Mouse (Mus musculus) limb, embryonic 10.5 days (tissue): ENCODE measurements around the gene Abhd17a. TPM values are rescaled to one million over a fixed set of nuclear protein-coding genes. Genes with fewer than 3 reads are reported as not detected.
"Not testable (repeated sequence)": the region's sequence is repeated elsewhere in the genome, so short reads cannot be mapped to it uniquely, and the experiment has no call there.

Experiments used
- DNase-seq: peaks from one replicate; pipeline ENCODE4 v3.0.0-alpha.2; 2017; ENCODE audit warnings: low spot score
- H3K27ac ChIP-seq: fragments of 300-500 bp; sonication (generic); 2 replicates; pipeline ENCODE4 v1.5.1; 2016; ENCODE audit warnings: mild to moderate bottlenecking
- H3K27me3 ChIP-seq: fragments of 300-500 bp; sonication (generic); 2 replicates; pipeline ENCODE4 v1.6.1; 2016; ENCODE audit warnings: low read depth, mild to moderate bottlenecking; ENCODE audit not compliant: poor library complexity, severe bottlenecking
- H3K36me3 ChIP-seq: fragments of 300-500 bp; sonication (generic); 2 replicates; pipeline ENCODE4 v1.6.1; 2016; ENCODE audit warnings: mild to moderate bottlenecking, moderate library complexity
- H3K4me1 ChIP-seq: fragments of 300-500 bp; sonication (generic); 2 replicates; pipeline ENCODE4 v1.6.1; 2016
- H3K4me3 ChIP-seq: fragments of 300-500 bp; sonication (generic); 2 replicates; pipeline ENCODE4 v1.5.1; 2016; ENCODE audit warnings: mild to moderate bottlenecking, moderate library complexity
- H3K9me3 ChIP-seq: fragments of 300-500 bp; sonication (generic); replicated peaks from 2 replicates; pipeline ENCODE4 v1.6.1; 2016; ENCODE audit warnings: mild to moderate bottlenecking
- WGBS: fragments of 180-500 bp; shearing (Covaris S2); methylation state at CpG from one replicate; pipeline ENCODE4 v1.1.7; 2016; 5-methylcytosine and 5-hydroxymethylcytosine counted together
- polyA plus RNA-seq: library from polyadenylated mRNA; unstranded; fragments of >200 nt; fragmentation: Nextera tagmentation; extraction: Ambion mirVana; gene quantifications from 2 replicates; pipeline ENCODE4 v1.2.1, GENCODE M21; 2016

The Abhd17a gene
- polyA plus RNA-seq, 1 experiment from 2014 or later = 108 TPM

- 0 out of 2 replicates have a peak overlapping the region, but pooled peaks have one; percentile 25 for H3K27ac ChIP-seq
- WGBS = 34% methylated on average over 8 of the region's 8 CpGs
These were observed 29.5 kb upstream of the Abhd17a start for GRCm38 (mm10) chr10:80619465-80620244.

DNA sequence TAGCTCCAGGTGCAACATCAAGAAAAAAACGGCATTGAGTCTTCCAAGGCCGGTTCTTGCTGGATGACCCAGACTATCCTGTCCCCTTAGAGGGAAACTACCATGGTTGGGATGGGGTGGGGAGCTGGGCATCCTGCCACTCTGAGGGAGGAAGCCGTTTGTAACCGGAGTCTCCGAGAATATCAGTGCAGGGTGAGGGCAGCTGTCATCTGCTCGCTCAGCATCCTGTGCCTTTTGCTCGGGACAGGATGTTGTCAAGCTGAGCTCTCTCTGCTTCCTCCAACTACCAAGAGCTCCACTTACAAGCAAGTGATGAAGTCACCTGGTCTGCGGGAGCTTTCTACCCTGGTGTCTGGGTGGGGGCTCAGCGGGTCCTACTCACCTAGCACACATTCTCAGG is 28.0 kb upstream of the Abhd17a start:
- H3K36me3 ChIP-seq = peaks cover 33% of the 10 kb centered on the region
- no peaks in the 10 kb centered on the region for H3K9me3 ChIP-seq
- 79% methylated on average over 9 of the region's 9 CpGs for WGBS
- no peak for DNase-seq
- H3K4me3 ChIP-seq = no peak overlapping the region
- H3K4me1 ChIP-seq = peaks cover 14% of the 10 kb centered on the region
- no peak overlapping the region for H3K27ac ChIP-seq
- no peaks in the 10 kb centered on the region for H3K27me3 ChIP-seq

More at GRCm38 (mm10) chr10:80619465-80620244, 29.5 kb upstream of the Abhd17a start:
- Histone ChIP-seq H3K9me3 (no peaks in the 10 kb centered on the region), H3K4me3 (no peak overlapping the region), H3K36me3 (peaks cover 26% of the 10 kb centered on the region), H3K27me3 (no peaks in the 10 kb centered on the region), H3K4me1 (peaks cover 28% of the 10 kb centered on the region)
- DNase-seq = no peak

DNA sequence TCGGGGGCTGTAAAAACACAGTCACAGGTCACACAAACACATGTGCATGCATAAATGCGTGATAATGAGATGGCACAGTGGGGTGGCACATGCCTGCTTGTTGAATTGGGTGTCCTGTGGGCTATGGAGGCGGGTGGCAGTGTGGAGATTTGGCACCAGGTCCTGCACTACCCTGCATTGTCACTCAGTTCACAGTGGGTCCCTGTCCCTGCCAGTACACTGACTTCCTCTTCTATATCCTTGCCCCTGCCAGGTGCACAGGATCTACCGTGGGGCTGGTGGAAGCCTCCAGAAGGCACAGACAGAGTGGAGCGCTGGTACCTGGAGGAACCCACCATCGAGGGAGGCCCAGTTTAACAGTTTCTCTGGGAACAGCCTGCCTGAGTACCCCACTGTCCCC is 24.2 kb upstream of the Abhd17a start:
- peaks cover 70% of the 10 kb centered on the region for H3K36me3 ChIP-seq
- no peaks in the 10 kb centered on the region for H3K27me3 ChIP-seq
- no peak overlapping the region for H3K27ac ChIP-seq
- H3K4me1 ChIP-seq = 0 out of 2 replicates have a peak, but pooled peaks cover 4% of the 10 kb centered on the region
- 89% methylated on average over 6 of the region's 6 CpGs for WGBS
- no peak for DNase-seq
- H3K4me3 ChIP-seq = no peak overlapping the region
- no peaks in the 10 kb centered on the region for H3K9me3 ChIP-seq

GRCm38 (mm10) chr10:80613821-80614220 is 23.7 kb upstream of the Abhd17a start:
- H3K9me3 ChIP-seq = no peaks in the 10 kb centered on the region
- 0 out of 2 replicates have a peak, but pooled peaks cover 4% of the 10 kb centered on the region for H3K4me1 ChIP-seq
- no peak overlapping the region for H3K27ac ChIP-seq
- H3K36me3 ChIP-seq = peaks cover 75% of the 10 kb centered on the region
- no peak for DNase-seq
- no peak overlapping the region for H3K4me3 ChIP-seq
- 87% methylated on average over 3 of the region's 3 CpGs for WGBS
- no peaks in the 10 kb centered on the region for H3K27me3 ChIP-seq

DNA sequence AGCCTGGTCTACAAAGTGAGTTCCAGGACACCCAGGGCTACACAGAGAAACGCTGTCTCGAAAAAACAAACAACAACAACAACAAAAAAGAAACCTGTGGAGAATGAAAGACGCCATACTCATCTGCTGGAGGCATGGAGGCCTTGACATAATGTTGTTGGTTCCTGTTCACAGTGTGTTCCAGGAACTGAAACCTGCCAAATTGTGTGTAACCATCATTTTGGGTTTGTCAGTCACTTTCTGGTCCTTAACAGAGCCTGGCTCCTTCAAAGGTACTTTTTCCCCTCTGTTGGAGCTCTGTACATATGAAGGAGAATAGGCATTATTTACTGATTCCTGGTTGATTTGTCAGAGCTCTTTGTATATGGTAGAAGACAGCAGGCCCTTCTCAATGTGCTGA is 21.8 kb upstream of the Abhd17a start:
- no peak overlapping the region for H3K27ac ChIP-seq
- H3K27me3 ChIP-seq = no peaks in the 10 kb centered on the region
- 90% methylated on average over 3 of the region's 3 CpGs for whole genome bisulfite sequencing
- H3K36me3 ChIP-seq = peaks cover 94% of the 10 kb centered on the region
- H3K4me3 ChIP-seq = no peak overlapping the region
- DNase-seq = no peak
- no peaks in the 10 kb centered on the region for H3K9me3 ChIP-seq
- H3K4me1 ChIP-seq = 0 out of 2 replicates have a peak, but pooled peaks cover 4% of the 10 kb centered on the region

DNA sequence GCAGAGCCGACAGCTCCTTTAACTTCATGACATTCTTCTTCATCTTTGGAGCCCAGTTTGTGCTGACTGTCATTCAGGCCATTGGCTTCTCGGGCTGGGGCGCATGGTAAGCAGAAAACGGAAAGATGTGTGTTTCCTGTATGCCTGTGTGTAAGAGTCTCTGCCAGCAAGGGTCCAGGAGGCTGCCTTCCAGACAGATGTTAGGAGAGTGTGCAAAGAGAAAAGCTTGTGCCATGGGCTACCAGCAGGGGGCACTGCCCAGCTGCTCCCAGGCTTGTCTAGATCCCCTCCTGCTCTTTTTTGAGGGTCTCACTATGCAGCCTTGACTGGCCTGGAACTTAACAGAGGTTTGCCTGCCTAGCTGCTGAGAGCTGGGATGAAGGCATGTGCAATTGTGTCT is 20.9 kb upstream of the Abhd17a start:
- Histone ChIP-seq H3K36me3 (peaks cover 97% of the 10 kb centered on the region), H3K27ac (no peak overlapping the region), H3K4me3 (0 out of 2 replicates have a peak overlapping the region, but pooled peaks have one; percentile 4), H3K4me1 (0 out of 2 replicates have a peak, but pooled peaks cover 4% of the 10 kb centered on the region), H3K27me3 (no peaks in the 10 kb centered on the region), H3K9me3 (no peaks in the 10 kb centered on the region)
- DNase-seq = peak; percentile 75
- 84% methylated on average over 4 of the region's 4 CpGs for WGBS

- 94% methylated on average over 9 of the region's 9 CpGs for WGBS
- H3K9me3 ChIP-seq = no peaks in the 10 kb centered on the region
- DNase-seq = no peak
- no peaks in the 10 kb centered on the region for H3K27me3 ChIP-seq
- no peak overlapping the region for H3K27ac ChIP-seq
- H3K4me3 ChIP-seq = no peak overlapping the region
- H3K4me1 ChIP-seq = 0 out of 2 replicates have a peak, but pooled peaks cover 4% of the 10 kb centered on the region
- H3K36me3 ChIP-seq = peaks cover 94% of the 10 kb centered on the region
These were observed 20.1 kb upstream of the Abhd17a start for GRCm38 (mm10) chr10:80610116-80610785.

DNA sequence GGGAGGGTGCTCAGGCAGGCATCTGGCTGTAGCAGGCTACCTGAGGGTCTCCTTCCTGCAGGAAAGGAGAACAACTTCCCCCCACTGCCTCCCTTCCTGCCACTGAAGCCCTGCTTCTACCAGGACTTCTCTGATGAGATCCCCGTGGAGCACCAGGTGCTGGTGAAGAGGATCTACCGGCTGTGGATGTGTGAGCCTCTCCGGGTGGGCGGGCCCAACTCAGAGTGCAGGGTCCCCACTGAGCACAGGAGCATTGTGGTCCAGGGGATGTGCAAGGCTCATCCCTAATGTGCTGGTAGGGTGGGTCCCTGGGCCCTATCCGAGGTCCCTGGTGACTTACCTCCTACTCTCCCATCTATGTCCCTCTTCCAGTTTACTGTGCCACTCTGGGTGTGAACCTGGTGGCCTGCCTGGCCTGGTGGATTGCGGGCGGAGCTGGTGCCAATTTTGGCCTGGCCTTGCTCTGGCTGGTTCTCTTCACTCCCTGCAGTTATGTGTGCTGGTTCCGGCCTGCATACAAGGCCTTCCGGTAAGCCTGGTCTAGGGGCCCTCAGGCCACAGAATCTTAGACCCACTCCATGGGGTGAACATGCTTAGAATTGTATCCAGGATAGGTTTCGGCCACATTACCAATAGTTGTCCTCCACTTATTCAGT is 19.3 kb upstream of the Abhd17a start:
- Histone ChIP-seq H3K36me3 (peaks cover 86% of the 10 kb centered on the region), H3K27me3 (no peaks in the 10 kb centered on the region), H3K27ac (no peak overlapping the region), H3K4me1 (0 out of 2 replicates have a peak, but pooled peaks cover 11% of the 10 kb centered on the region), H3K4me3 (no peak overlapping the region), H3K9me3 (no peaks in the 10 kb centered on the region)
- DNase-seq = no peak
- 93% methylated on average over 10 of the region's 10 CpGs for WGBS

- Histone ChIP-seq H3K27me3 (no peaks in the 10 kb centered on the region), H3K4me1 (peaks cover 20% of the 10 kb centered on the region), H3K27ac (no peak overlapping the region), H3K36me3 (peaks cover 78% of the 10 kb centered on the region), H3K4me3 (no peak overlapping the region), H3K9me3 (no peaks in the 10 kb centered on the region)
- DNase-seq = no peak
- 81% methylated on average over 3 of the region's 3 CpGs for WGBS
These were observed 18.3 kb upstream of the Abhd17a start for GRCm38 (mm10) chr10:80608435-80608834.

DNA sequence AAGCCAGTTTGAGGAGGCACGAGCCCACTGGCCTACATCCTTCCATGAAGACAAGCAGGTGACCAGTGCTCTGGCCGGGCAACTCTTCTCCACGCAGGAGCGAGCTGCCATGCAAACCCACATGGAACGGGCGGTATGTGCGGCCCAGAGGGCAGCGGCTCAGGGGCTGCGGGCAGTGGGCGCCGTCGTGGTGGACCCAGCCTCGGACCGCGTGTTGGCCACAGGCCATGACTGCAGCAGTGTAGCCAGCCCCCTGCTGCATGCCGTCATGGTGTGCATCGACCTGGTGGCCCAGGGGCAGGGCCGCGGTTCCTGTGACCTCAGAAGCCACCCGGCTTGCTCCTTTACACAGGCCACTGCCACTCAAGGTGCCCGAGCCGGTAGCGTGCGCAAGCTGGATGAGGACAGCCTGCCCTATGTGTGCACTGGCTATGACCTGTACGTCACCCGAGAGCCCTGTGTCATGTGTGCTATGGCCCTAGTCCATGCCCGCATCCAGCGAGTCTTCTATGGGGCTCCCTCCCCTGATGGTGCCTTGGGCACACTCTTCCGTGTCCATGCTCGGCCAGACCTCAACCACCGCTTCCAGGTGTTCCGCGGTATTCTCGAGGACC is 16.7 kb upstream of the Abhd17a start:
- Histone ChIP-seq H3K9me3 (no peaks in the 10 kb centered on the region), H3K27ac (no peak overlapping the region), H3K4me3 (no peak overlapping the region), H3K27me3 (no peaks in the 10 kb centered on the region), H3K36me3 (peaks cover 64% of the 10 kb centered on the region), H3K4me1 (peaks cover 30% of the 10 kb centered on the region)
- no peak for DNase-seq
- WGBS = 95% methylated on average over 34 of the region's 34 CpGs

- DNase-seq = no peak
- Histone ChIP-seq H3K4me3 (0 out of 2 replicates have a peak overlapping the region, but pooled peaks have one; percentile 5), H3K4me1 (peaks cover 30% of the 10 kb centered on the region), H3K36me3 (peaks cover 58% of the 10 kb centered on the region), H3K27ac (no peak overlapping the region), H3K27me3 (no peaks in the 10 kb centered on the region), H3K9me3 (no peaks in the 10 kb centered on the region)
- 94% methylated on average over 23 of the region's 23 CpGs for WGBS
These were observed 16.2 kb upstream of the Abhd17a start for GRCm38 (mm10) chr10:80606306-80606705.

- not testable (repeated sequence) for DNase-seq, H3K9me3 ChIP-seq, H3K27me3 ChIP-seq, H3K27ac ChIP-seq
- WGBS = 91% methylated on average over 4 of the region's 4 CpGs
- H3K4me1 ChIP-seq = peaks cover 28% of the 10 kb centered on the region
- 0 out of 2 replicates have a peak within 1 kb of the TSS, but pooled peaks have one; percentile 5 for H3K4me3 ChIP-seq
- peaks cover 52% of the 10 kb centered on the region for H3K36me3 ChIP-seq
These were observed 15.6 kb upstream of the Abhd17a start, which contains the start of gene Gm49322 for GRCm38 (mm10) chr10:80605721-80606120. Gene Gm49322, plus strand, starts transcription at chr10:80606021.
